ENCODE assay signal across 8 mouse cellular contexts in the genomic region with DNA sequence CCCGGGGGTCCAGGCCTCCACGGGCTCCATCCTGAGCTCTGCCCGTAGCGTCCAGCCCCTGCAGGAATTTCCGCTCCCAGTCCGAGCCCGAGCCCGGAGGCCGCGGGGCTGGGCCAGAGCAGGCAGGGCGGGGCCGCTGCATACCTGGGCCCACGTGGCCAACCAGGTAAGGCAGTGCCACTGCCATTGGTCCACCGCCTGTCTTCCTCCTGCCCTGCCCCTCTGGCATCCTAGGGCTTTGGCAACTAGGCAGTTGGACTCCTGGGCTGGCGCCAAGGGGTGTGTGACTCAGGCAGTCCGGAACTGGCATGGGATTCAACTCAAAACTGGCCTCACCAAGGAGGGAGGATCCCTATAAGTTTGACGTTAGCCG. TPM values are rescaled to one million over a fixed set of nuclear protein-coding genes. Genes with fewer than 3 reads are reported as not detected.
DNase-seq lines count a peak whose midpoint lies in the region; ATAC-seq and TF ChIP-seq lines count a peak whose summit lies in the region.

A gene (minus strand): TSS at position 121 of the 373 bp plus-strand sequence.

- peak; percentile 92 for DNase-seq in adrenal gland, postnatal 10 days
- no peak for DNase-seq in forebrain, embryonic 11.5 days (ENCODE audit: low spot score)
- DNase-seq in heart, postnatal 14 days: peak; percentile 73 to 82
- DNase-seq in kidney, postnatal 4 days: peak; percentile 80 to 89
- DNase-seq in thymus, postnatal 10 days (ENCODE audit: low spot score in 2 of 2): no peak
- DNase-seq in spleen, postnatal 10 days (ENCODE audit: low spot score in 2 of 2): no peak

- no peak for ATAC-seq in forebrain, embryonic 11.5 days (replicated peaks; ENCODE audit: low FRiP score)
- ATAC-seq in midbrain, embryonic 16.5 days: no peak

- peaks cover 47% of the 10 kb centered on the region for H3K27me3 ChIP-seq in E14TG2a.4 (ENCODE audit: insufficient read depth, low read length)
- peaks cover 8% of the 10 kb centered on the region for H3K27me3 ChIP-seq in forebrain, embryonic 11.5 days (ENCODE audit: control insufficient read depth, insufficient read depth, low read length)
- H3K27me3 ChIP-seq in midbrain, embryonic 16.5 days (ENCODE audit: control insufficient read depth, insufficient read depth, low read depth, low read length): peaks cover 11% of the 10 kb centered on the region; the same call in 1 of the 2 replicates

- peaks cover 8% of the 10 kb centered on the region for H3K36me3 ChIP-seq in E14TG2a.4 (ENCODE audit: insufficient read depth, low read length)
- H3K36me3 ChIP-seq in forebrain, embryonic 11.5 days (ENCODE audit: control insufficient read depth, insufficient read depth, low read length): no peaks in the 10 kb centered on the region
- no peaks in the 10 kb centered on the region for H3K36me3 ChIP-seq in midbrain, embryonic 16.5 days (ENCODE audit: control insufficient read depth, insufficient read depth, low read length)

- peak within 1 kb of the TSS; percentile 39; the same call in 1 of the 2 replicates for H3K4me2 ChIP-seq in forebrain, embryonic 11.5 days (ENCODE audit: low read depth, low read length, severe bottlenecking)
- H3K4me2 ChIP-seq in midbrain, embryonic 16.5 days (ENCODE audit: low read length): peak within 1 kb of the TSS; percentile 5; the same call in 1 of the 2 replicates

- peak within 1 kb of the TSS; percentile 76 for H3K4me3 ChIP-seq in E14TG2a.4 (replicated peaks; ENCODE audit: low read length)
- 0 out of 2 replicates have a peak within 1 kb of the TSS, but pooled peaks have one; percentile 3 for H3K4me3 ChIP-seq in forebrain, embryonic 11.5 days (ENCODE audit: low read depth, low read length)
- no peak within 1 kb of the TSS for H3K4me3 ChIP-seq in midbrain, embryonic 16.5 days (ENCODE audit: low read depth, low read length)

- H3K9ac ChIP-seq in forebrain, embryonic 11.5 days (ENCODE audit: low read length): no peak within 1 kb of the TSS
- no peak within 1 kb of the TSS for H3K9ac ChIP-seq in midbrain, embryonic 16.5 days (ENCODE audit: low read depth, low read length)

- intact Hi-C loops in heart, postnatal 14 days (cut with DNase I): no loop called here

- TF ChIP-seq CTCF in E14TG2a.4 (conservative IDR thresholded peaks at IDR 0.05; ENCODE audit: low read length): no peak

- no peaks in the 10 kb centered on the region for H3K9me3 ChIP-seq in E14TG2a.4 (ENCODE audit: low read length)
- no peaks in the 10 kb centered on the region for H3K9me3 ChIP-seq in forebrain, embryonic 11.5 days (ENCODE audit: control insufficient read depth, low read length)
- no peaks in the 10 kb centered on the region for H3K9me3 ChIP-seq in midbrain, embryonic 16.5 days (replicated peaks; ENCODE audit: control insufficient read depth, low read length, poor library complexity, severe bottlenecking)

- WGBS in forebrain, embryonic 11.5 days: 2% methylated on average over 18 of the region's 18 CpGs
- WGBS in midbrain, embryonic 16.5 days: 3% methylated on average over 18 of the region's 18 CpGs

- H3K4me1 ChIP-seq in E14TG2a.4 (replicated peaks; ENCODE audit: low read depth, low read length): peaks cover 28% of the 10 kb centered on the region
- no peaks in the 10 kb centered on the region; the same call in 1 of the 2 replicates for H3K4me1 ChIP-seq in forebrain, embryonic 11.5 days (replicated peaks; ENCODE audit: control insufficient read depth, insufficient read depth, low read length)
- H3K4me1 ChIP-seq in midbrain, embryonic 16.5 days (ENCODE audit: control insufficient read depth, insufficient read depth, low read length): no peaks in the 10 kb centered on the region

- no peak within 1 kb of the TSS for H3K27ac ChIP-seq in forebrain, embryonic 11.5 days (ENCODE audit: low read depth, low read length)
- no peak within 1 kb of the TSS for H3K27ac ChIP-seq in midbrain, embryonic 16.5 days (ENCODE audit: low read length)

RNA-seq across cellular contexts. Expression of the gene that starts here (rescaled TPM):
- under 1 TPM; 0.45 to 0.51 TPM for total RNA-seq in adrenal gland, postnatal 10 days (2021)
- polyA plus RNA-seq in forebrain, embryonic 11.5 days (2014; fragmentation: Nextera tagmentation; extraction: Ambion mirVana): 0.24 and 0.45 TPM in 2 replicates
- 1 to 10 TPM; 2.3 to 3.2 TPM for total RNA-seq in heart, postnatal 14 days (2021)
- polyA plus RNA-seq in midbrain, embryonic 16.5 days (2015; fragmentation: Nextera tagmentation; extraction: Ambion mirVana): 0.11 and 0.13 TPM in 2 replicates

Comparison
In these comparisons a context has a peak if more than half of its experiments do, and no peak if none do; other contexts are left out.
1. Peak in DNase-seq in adrenal gland, postnatal 10 days; RNA of the gene not detected or under 1 TPM.
2. DNase-seq: peak in heart, postnatal 14 days (2 of 2) and kidney, postnatal 4 days (2 of 2); none in forebrain, embryonic 11.5 days (single experiment), thymus, postnatal 10 days (0 of 2) and spleen, postnatal 10 days (0 of 2).